Mouse (Mus musculus) cortical plate, adult 2 months (tissue): ENCODE results near the gene Hck.

Source experiments
- CTCF ChIP-seq: fragments of 200-500 bp; IDR thresholded peaks from 2 replicates; pipeline ENCODE4 v1.5.1; 2011; ENCODE audit warnings: mild to moderate bottlenecking, control low read depth, low read length; ENCODE audit not compliant: insufficient read depth; ENCODE audit errors: extremely low read depth
- POLR2A ChIP-seq: fragments of 200-500 bp; IDR thresholded peaks from 2 replicates; pipeline ENCODE4 v1.6.1; 2011; ENCODE audit warnings: mild to moderate bottlenecking, low read length, control low read depth; ENCODE audit not compliant: insufficient read depth; ENCODE audit errors: extremely low read depth

DNA sequence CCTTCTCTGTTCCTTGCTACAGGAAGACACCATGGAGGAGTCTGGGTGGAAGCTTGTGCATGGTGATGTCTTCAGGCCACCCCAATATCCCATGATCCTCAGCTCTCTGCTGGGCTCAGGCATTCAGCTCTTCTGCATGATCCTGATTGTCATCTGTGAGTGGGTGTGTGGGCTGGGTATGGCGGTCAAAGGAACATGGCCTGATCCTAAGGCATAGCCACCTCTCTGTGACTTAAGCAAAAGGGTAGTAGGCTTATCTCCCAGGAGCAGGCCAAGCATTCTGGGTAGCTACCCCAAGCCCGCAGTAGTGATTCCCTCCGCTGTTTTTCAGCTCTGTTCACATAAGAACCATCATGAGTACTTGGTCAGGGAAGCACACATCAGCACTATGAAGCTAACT is 86.0 kb downstream of the Hck start:
- TF ChIP-seq CTCF (no peak), POLR2A (no peak)
